Mouse (Mus musculus): ENCODE measurements around the gene Slc6a4.
"Not testable (repeated sequence)": the region's sequence is repeated elsewhere in the genome, so short reads cannot be mapped to it uniquely, and the experiment has no call there.

Slc6a4 gene

DNA sequence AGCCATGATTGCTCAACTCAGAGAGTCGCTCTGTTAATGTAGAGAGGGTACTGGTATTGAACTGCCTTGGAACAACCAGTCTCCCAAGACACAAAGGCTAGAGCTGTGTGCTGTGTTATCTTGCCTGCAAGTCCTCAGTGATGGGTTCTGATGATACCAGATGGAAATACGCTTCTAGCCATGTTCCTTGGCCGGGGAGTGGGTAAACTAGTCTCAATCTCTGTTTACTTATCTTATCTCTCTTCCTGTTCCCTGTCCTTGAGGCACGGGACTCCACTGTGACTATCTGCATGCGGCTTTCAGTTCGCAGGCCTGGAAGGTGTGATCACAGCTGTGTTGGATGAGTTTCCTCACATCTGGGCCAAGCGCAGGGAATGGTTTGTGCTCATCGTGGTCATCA, 21.1 kb downstream of the Slc6a4 start:
- DNase-seq, result no peak

GRCm38 (mm10) chr11:77021749-77022396, 23.5 kb downstream of the Slc6a4 start:
- DNase-seq, result no peak

GRCm38 (mm10) chr11:77026559-77026958, 28.2 kb downstream of the Slc6a4 start:
- DNase-seq, result no peak

DNA sequence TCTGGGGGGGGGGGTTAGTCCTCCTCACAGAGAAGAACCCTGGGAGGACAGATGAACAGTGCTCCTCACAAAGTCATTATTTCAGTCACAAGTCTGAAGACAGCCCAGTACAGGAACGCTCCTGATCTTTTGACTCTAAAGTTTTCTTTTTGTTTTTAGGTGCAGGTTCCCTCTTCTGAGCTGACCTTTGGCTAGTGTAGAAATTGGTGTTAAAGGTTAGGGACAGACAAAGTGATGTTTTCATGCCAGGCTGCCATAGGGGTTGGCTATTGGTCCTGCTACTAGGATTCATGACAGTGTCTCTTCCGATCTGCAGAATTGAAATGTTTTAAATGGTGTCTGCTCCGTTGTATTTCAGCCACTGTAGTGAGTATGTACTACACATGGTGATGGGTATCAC, 29.8 kb downstream of the Slc6a4 start:
- no peak for DNase-seq

- no peak for DNase-seq
Observed at GRCm38 (mm10) chr11:77031151-77031934, 32.9 kb downstream of the Slc6a4 start.

- DNase-seq, result no peak
Observed at GRCm38 (mm10) chr11:77041891-77042290, 43.5 kb downstream of the Slc6a4 start.

- DNase-seq, result no peak
Observed at GRCm38 (mm10) chr11:77042816-77043215, 44.4 kb downstream of the Slc6a4 start.

DNA sequence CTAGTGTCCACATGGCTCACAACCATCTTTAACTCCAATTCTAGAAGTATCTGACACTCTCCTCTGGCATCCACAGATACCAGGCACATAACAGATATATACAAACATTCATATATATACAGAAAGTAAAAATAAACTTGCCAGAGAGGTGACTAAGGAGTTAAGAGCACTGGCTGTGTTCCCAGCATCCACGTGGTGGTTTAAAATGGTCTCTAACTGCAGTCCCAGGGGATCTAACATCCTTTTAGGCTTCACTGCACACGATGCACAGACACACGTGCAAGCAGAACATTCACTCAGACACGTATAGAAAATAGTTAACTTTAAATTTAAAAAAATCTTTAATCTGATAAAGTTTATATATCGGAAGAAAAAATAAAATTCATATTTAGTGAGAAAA, 63.5 kb downstream of the Slc6a4 start:
- DNase-seq, result no peak

DNA sequence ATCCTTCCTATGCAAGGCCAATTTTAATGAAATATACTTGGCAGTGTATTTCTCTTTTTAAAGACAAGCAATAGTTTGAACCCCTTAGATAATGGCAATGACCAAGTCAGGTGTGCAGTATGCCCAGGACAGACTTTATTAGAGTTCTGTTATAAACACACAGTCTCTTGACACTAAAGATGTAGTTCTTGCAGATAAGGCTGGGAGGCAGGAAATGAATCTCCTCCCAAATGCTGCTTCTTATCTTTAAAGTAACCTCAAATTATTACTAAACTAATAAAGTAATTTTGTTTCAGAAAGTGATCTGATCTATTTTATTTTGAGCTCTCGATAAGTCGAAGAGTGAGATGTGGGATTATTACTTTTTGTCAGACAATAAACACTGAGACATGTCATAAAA, 65.0 kb downstream of the Slc6a4 start:
- DNase-seq, result no peak

- DNase-seq, result no peak
Observed at GRCm38 (mm10) chr11:77068825-77069224, 70.4 kb downstream of the Slc6a4 start.

- DNase-seq, result peak in 1 of 2 experiments; percentile 7
Observed at GRCm38 (mm10) chr11:77070721-77071120, 72.3 kb downstream of the Slc6a4 start.

- not testable (repeated sequence) for DNase-seq
Observed at GRCm38 (mm10) chr11:77077331-77077730, 78.9 kb downstream of the Slc6a4 start.

DNA sequence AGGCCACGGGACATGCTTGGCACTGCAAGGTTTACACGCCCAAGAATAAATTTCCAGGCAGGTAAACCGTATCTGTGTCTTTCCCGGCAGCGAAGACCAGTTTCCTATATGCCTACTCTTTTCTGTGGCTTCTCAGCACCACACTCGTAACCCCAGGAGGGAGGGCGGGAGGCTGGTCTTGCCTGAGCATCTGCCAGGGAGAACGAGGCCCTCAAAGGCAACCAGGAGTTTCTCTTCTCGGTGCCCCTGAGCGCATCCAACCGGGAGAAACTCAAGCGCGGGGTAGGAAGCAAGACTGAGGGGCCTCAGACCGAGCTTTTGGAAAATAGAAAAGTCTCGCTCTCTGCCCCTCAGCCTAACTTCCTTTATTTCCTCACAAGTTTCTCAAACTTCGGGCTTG, 79.4 kb downstream of the Slc6a4 start:
- no peak for DNase-seq

- DNase-seq, result peak; percentile 93 to 94
Observed at GRCm38 (mm10) chr11:77078273-77079134, 80.1 kb downstream of the Slc6a4 start, which contains the start of gene Nsrp1. Nsrp1 (minus strand) TSS chr11:77078435.

DNA sequence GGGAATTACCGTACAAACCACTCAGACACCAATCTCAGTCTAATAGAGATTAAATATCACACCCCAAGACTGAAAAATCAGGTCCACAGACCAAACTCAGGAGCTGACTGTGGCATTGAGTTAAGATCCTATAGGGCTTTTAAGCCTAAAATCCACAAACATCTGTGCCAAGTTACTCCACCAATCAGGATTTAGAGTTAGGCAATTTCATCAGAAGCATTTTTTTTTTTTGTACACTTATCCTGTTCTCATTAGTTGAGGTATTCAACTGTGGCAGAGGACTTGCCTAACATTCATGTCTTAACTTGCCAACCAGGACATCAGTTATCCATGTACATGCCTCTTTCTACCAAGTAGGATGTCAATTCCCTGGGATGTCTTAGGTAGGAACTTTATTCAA, 81.0 kb downstream of the Slc6a4 start:
- no peak for DNase-seq
